Mouse (Mus musculus) right cerebral cortex, postnatal 4 days (tissue): ENCODE results near the gene Tnpo1.
"Not testable (repeated sequence)": the region's sequence is repeated elsewhere in the genome, so short reads cannot be mapped to it uniquely, and the experiment has no call there.

Experiments used
- DNase-seq: peaks from one replicate; pipeline ENCODE4 v3.0.0-alpha.2; 2022

The Tnpo1 gene

DNA sequence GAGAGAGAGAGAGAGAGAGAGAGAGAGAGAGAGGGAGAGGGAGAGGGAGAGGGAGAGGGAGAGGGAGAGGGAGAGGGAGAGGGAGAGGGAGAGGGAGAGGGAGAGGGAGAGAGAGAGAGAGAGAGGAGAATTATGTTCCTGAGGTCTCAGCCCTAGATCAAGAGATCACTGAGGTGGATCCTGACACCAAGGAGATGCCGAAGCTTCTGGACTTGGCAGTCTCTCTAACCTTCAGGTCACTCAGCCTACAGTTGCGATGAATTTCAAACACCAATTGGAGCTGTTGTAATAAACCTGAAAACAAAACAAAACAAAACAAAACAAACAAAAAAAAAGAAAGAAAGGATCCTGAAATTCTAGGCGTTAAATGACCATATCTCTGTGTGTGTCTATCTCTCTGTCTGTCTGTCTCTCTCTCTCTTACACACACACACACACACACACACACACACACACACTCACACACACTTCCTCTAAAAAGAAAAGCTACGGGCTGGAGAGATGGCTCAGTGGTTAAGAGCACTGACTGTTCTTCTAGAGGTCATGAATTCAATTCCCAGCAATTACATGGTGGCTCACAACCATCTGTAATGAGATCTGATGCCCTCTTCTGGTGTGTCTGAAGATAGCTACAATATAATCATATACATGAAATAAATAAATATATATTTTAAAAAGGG, 109.1 kb downstream of the Tnpo1 start:
- DNase-seq, result not testable (repeated sequence)

DNA sequence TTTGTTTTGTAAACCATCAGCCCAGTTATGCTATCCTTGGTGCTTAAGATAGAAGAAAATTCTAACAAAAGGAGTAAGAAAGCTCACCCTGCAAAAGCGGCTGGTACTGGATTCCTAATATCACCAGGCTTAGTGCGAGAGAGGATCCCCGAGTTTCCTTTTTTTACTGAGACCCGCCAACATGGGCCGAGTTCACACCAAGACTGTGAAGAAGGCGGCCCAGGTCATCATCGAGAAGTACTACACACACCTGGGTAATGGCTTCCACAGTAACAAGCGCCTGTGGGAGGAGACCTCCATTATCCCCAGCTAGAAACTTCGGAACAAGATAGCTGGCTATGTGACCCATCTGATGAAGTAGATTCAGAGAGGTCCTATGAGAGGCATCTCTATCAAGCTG, 109.6 kb downstream of the Tnpo1 start:
- no peak for DNase-seq

DNA sequence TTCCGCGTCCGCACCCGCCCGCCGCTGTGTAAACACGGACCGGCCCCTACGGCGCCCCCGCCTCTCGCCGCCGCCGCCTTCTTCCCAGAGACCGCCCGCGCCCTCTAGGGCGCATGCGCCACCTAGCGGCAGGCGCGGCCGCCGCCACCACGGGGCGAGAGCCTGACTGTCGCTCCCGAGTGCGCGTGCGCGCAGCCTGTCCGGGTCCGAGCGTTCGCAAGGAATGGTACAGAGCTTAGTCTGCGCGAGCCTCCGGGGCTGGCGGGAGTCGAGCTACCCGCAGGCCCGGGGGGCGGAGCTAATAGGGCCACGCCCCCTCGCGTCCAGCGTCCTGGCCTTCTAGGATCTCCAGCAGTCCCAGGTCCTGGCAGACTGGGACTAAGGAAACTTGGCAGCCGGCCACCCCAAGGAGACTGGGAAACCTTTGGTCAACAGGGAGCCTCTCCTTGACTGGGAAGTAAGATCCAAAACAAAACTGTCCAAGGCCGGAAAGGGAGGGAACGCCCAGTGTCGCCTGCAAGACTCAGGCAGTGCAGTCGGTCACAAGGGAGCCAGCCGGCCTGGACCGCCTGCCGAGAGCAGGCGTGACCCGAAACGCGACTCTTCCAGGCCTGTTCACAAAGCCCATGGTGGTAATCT, 110.9 kb downstream of the Tnpo1 start, which contains the start of gene Fcho2:
Gene Fcho2 (minus strand): TSS at position 303 of the 639 bp plus-strand sequence.
- peak; percentile 95 for DNase-seq

DNA sequence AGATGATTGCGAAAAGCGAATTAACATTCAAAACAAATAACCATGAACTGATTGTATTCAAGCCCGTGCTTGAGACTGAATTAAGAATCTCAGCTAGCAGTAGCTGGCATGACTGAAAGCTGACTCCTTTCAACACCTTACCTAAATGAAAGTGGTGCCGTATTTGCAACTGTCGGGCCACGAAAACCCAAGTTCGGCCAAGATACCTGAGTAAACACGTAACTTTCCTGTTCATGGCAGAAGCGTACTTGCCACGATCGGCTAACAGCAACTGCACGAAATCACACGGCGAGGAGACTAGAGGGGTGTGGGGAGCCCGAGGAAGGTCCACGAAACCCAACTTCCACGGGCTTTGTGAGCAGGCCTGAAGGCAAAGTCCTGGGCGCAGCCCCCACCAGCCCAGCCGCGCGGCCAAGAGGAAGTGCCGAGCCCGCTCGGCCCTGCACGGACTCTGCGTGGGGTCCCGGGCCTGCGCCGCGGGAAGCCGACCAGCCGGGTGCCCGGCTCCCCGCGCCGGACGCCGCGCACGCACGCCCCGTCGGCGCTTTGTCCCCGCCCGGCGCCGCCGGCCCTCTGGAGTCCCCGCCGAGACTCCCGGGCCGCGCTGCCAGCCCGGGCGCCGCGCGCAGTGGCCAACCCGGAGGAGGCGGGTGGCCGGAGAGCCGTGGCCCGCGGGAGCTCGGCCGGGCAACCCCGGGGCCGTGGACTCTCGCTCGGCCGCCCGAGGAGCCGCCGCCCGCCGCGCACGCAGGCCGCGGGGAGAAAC, 111.7 kb downstream of the Tnpo1 start:
- DNase-seq, result peak; percentile 35

DNA sequence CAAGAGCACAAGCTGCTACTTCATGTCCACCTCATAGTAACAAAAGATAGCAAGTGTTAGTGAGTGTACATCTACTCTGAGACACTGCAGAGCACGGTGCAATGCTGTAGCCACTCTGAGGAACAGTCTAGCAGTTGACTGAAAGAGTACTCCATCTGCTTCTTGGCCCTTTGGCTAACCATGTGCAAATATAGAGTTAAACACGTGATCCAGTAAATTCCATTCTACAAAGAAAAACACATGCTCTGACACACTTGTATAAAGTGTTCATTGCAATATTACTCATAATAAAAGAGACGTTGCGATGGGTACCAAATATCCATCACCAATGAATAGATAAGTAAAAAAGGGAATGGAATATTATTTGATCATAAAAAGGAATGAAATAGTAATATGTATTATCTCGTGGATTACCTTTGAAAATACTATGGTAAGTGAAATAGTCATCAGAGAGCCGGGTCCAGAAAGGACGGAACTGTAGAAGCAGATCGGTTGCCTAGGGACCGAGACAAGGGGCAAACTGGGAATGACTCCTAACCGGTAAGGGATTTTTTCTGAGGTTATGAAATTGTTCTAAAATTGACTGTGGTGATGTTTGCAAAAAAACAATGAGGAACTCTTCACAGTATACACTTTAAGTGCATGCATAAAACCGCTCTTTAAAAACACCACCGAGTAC, 112.4 kb downstream of the Tnpo1 start:
- no peak for DNase-seq

DNA sequence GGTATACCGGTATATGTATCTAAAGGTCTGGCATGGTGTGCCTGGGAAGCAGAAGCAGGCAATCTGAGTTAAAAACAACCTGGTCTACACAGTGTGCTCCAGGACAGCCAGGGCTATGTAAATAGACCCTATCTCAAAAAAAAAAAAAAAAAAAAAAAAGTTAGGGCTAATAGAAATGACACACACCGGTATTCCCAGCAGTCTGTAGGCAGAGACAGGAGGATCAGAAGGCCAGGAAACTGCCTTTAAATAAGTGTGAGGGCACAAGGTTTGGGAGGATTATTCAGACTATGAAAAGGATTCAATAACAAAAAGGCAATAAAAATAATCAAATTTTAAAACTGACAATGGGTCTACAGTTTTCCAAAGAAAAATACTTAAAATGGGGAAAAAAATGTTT, 113.0 kb downstream of the Tnpo1 start:
- DNase-seq, result no peak

DNA sequence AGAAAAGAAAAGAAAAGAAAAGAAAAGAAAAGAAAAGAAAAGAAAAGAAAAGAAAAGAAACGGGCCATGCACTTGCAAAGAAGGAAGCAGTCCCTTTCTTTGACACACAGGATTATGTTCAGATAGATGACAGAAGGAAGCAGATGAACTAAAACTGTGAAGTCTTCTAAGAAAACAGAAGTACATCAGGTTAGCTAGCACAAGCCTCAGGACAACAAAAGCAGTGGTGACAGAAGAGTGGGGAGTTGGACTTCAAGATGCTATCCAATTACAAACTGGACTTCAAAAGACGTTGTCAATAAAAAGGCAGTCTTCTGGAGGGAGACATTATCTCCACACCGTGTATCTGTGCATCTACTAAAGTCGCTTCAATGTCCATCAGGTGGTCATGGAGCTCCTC, 113.9 kb downstream of the Tnpo1 start:
- DNase-seq, result no peak

DNA sequence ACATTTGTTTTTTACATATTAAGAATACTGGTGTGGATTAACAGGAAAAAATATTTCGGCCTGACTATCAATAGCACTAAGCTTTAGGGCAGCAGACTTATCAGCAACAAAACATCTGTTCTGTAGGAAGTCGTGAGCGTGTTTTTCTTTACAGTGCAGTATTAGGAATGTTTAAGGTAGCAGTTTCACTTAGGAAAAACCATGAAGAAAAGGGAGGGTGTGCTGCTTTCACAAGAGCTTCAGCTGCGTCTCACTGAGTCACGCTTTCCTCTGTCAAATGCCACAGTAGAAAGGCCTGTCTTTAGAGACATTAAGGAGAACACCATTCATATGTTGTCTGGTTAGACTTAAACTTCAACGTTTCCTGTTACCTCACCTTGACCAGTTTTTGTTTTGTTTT, 116.0 kb downstream of the Tnpo1 start:
- no peak for DNase-seq

DNA sequence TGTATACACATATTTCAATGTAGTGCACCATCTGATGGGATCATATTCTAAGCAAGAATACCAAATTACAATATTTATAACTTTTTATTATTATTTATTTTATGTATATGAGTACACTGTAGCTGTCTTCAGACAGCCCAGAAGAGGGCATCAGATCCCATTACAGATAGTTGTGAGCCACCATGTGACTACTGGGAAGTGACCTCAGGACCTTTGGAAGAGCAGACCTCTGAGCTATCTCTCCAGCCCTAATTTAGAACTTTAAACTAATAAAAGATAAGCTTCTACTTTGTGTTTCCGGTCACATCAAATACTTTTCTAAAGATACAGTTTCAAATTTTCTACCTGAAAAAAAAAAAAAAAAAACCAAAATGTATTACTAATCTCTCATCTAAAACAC, 117.1 kb downstream of the Tnpo1 start:
- no peak for DNase-seq

DNA sequence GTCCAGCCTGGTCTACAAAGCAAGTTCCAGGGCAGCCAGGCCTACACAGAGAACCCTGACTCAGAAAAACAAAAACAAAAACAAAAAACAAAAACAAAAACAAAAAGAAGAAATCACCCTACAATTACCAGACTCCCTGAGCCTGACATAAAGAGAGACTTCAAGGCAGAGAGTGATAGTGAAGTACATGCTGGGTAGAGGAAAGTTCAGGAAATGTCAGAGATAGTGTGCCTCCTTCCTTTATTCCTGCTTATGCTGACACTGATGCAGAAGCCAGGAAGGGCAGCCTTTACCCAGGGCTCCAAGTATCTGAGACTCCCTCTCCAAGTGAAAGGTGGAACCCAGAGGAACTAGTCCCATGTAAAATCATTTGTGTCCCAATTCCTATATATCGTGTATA, 121.7 kb downstream of the Tnpo1 start:
- no peak for DNase-seq

DNA sequence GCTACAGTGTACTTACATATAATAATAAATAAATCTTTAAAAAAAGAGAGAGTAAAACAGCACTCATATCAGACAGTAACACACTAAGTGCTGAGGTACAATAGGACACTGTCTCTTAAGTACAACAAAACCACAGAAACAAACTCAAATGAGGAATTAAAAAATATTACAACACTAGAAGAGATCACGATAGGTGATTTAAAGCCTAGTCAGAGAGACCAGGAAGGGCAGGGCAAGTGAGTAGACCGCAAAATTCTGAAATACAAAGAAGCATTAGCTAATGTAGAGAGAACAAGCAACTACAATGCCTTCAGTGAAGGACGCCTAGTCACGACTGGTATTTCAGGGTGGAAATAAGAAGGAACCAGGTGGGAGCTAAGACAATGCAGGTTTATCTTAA, 122.5 kb downstream of the Tnpo1 start:
- DNase-seq, result no peak

DNA sequence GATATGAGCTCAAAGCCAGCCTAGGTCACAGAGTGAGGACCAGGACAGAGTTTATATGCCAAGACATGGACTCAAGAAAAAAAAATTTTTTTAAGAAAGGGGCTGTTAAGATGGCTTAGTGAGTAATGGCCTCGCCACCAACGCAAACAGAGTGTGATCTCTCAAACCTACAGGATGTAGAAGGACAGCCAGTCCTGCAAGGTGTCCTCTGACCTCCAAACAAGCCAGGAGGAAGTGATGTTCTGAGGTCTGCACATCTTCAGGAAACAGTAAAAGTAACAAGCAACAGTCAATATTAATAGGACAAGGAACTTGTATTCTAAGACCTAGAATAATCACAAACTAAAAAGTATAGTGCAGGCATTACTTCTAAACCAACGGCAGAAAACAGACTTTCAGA, 123.2 kb downstream of the Tnpo1 start:
- no peak for DNase-seq

DNA sequence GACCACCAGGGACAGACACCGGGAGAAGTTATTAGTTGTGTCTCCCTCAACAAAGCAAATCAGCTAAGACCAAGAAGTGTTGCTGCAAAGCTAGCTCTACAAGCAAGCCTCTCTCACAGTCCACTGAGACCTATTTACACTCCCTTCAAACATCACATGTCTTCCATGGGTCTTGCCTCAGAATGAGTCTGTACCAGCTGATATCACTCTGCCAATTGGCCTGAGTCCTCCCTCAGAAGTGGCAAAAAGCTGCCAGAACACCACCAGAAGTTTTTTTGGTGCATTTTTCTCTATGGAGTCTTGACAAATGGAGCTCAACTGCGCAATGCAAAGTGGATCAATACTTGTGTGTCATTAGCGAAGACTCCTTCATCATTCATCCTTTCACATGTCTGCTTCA, 130.7 kb downstream of the Tnpo1 start:
- no peak for DNase-seq

DNA sequence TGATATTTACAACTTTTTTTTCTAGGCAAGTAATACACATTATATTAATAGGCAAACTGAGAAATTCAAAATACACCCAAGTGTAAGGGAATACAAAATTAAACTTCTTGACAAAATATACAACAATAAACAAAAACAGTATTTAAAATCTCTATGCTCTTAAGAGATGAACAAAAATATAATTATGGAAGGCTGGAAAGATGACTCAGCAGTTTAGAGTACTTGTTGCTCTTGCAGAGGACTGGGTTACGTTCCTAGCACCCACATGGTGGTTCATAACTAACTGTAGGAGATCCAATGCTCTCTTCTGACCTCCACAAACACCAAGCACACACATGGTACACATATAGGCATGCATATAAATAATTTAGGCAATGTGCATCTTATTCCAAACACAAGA, 133.3 kb downstream of the Tnpo1 start:
- DNase-seq, result no peak

DNA sequence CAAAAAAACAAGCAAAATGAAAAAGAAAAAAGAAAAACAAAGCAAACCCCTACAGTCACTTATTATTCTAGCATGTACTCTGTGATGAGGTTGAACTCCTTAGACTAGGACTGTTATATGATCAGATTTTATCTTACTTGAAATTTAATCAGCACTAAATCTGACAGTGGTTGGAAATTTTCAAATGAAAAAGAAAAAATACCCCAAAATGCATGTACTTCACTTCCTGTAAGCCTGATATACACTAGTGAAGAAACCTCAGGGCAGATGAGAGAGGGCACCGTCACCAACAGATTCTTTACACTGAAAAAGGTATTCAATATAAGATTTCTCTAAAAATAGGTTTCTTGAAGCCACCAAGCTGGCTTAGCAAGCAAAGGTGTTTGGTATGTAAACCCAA, 134.5 kb downstream of the Tnpo1 start:
- DNase-seq, result no peak
